In genomic region chr5:129846752-129847557, GRCm38 (mm10) we compare ENCODE assay signal across 8 mouse cellular contexts. TPM values are rescaled to one million over a fixed set of nuclear protein-coding genes. Genes with fewer than 3 reads are reported as not detected.
A peak's percentile ranks its signal among the peaks of the same experiment; 100 is the strongest.
DNase-seq lines count a peak whose midpoint lies in the region; ATAC-seq and TF ChIP-seq lines count a peak whose summit lies in the region.

Sumf2 (plus strand) TSS chr5:129846986.

- H3K9ac ChIP-seq in forebrain, embryonic 16.5 days (replicated peaks; ENCODE audit: low read depth, low read length), result peak within 1 kb of the TSS; percentile 74
- H3K9ac ChIP-seq in lung, embryonic 14.5 days, result peak within 1 kb of the TSS; percentile 72

- intact Hi-C loops in heart, postnatal 36 days (cut with DNase I), result no loop called here

- ATAC-seq in G1E (ENCODE audit: extremely low read depth, insufficient number of reproducible peaks, low FRiP score, poor library complexity, severe bottlenecking), result peak; percentile 95
- ATAC-seq in forebrain, embryonic 16.5 days, result peak; percentile 98
- peak; percentile 99 for ATAC-seq in lung, embryonic 14.5 days (ENCODE audit: insufficient read depth)

- peak within 1 kb of the TSS; percentile 46 for H3K27ac ChIP-seq in forebrain, embryonic 16.5 days (ENCODE audit: low read length)
- peak within 1 kb of the TSS; percentile 77 for H3K27ac ChIP-seq in layer of hippocampus, adult 2 months
- 0 out of 2 replicates have a peak within 1 kb of the TSS, but pooled peaks have one; percentile 58 for H3K27ac ChIP-seq in lung, embryonic 14.5 days (ENCODE audit: low read depth)
- no peak within 1 kb of the TSS for H3K27ac ChIP-seq in olfactory bulb, adult 2 months (ENCODE audit: insufficient read depth, low read depth, low read length)
- no peak within 1 kb of the TSS for H3K27ac ChIP-seq in thymus, adult 2 months (ENCODE audit: control insufficient read depth, insufficient read depth, low read length)

- H3K4me3 ChIP-seq in G1E (ENCODE audit: low read depth, low read length), result peak within 1 kb of the TSS; percentile 74
- peak within 1 kb of the TSS; percentile 78 for H3K4me3 ChIP-seq in forebrain, embryonic 16.5 days (replicated peaks; ENCODE audit: low read length)
- H3K4me3 ChIP-seq in layer of hippocampus, adult 2 months, result peak within 1 kb of the TSS; percentile 94
- peak within 1 kb of the TSS; percentile 57 for H3K4me3 ChIP-seq in lung, embryonic 14.5 days (ENCODE audit: low read depth, low read length)
- peak within 1 kb of the TSS; percentile 72 for H3K4me3 ChIP-seq in olfactory bulb, adult 2 months (ENCODE audit: insufficient read depth, low read depth, low read length)
- peak within 1 kb of the TSS; percentile 54 for H3K4me3 ChIP-seq in thymus, adult 2 months (ENCODE audit: control insufficient read depth, insufficient read depth, low read length)

- H3K4me2 ChIP-seq in forebrain, embryonic 16.5 days (ENCODE audit: low read length), result peak within 1 kb of the TSS; percentile 77
- peak within 1 kb of the TSS; percentile 67 for H3K4me2 ChIP-seq in lung, embryonic 14.5 days

- H3K4me1 ChIP-seq in G1E (ENCODE audit: insufficient read depth, low read depth, low read length), result peaks cover 23% of the 10 kb centered on the region
- peaks cover 12% of the 10 kb centered on the region for H3K4me1 ChIP-seq in forebrain, embryonic 16.5 days (replicated peaks; ENCODE audit: control insufficient read depth, insufficient read depth, low read length)
- H3K4me1 ChIP-seq in lung, embryonic 14.5 days (ENCODE audit: insufficient read depth), result no peaks in the 10 kb centered on the region
- H3K4me1 ChIP-seq in olfactory bulb, adult 2 months (ENCODE audit: control insufficient read depth, insufficient read depth, low read length), result peaks cover 2% of the 10 kb centered on the region; the same call in 1 of the 2 replicates
- H3K4me1 ChIP-seq in thymus, adult 2 months (replicated peaks; ENCODE audit: control insufficient read depth, insufficient read depth, low read length), result peaks cover 2% of the 10 kb centered on the region

- peak; percentile 84 for TF ChIP-seq POLR2A in olfactory bulb, adult 2 months (IDR thresholded peaks at IDR 0.05; ENCODE audit: insufficient read depth, low read depth, low read length)
- peak; percentile 70 for TF ChIP-seq POLR2A in thymus, adult 2 months (IDR thresholded peaks at IDR 0.05; ENCODE audit: control insufficient read depth, extremely low read depth, insufficient read depth, low read length, poor library complexity)

- no peak for TF ChIP-seq CTCF in G1E (IDR thresholded peaks at IDR 0.05; ENCODE audit: low read depth, low read length)
- no peak for TF ChIP-seq CTCF in layer of hippocampus, adult 2 months (conservative IDR thresholded peaks at IDR 0.05)
- TF ChIP-seq CTCF in lung, embryonic 14.5 days (IDR thresholded peaks at IDR 0.05; ENCODE audit: low read depth), result no peak
- no peak for TF ChIP-seq CTCF in olfactory bulb, adult 2 months (IDR thresholded peaks at IDR 0.05; ENCODE audit: insufficient read depth, low read depth, low read length)
- 0 out of 2 replicates have a peak, but pooled peaks have one; percentile 44 for TF ChIP-seq CTCF in thymus, adult 2 months (IDR thresholded peaks at IDR 0.05; ENCODE audit: borderline replicate concordance, control insufficient read depth, extremely low read depth, insufficient read depth, low read length, poor library complexity)

- H3K27me3 ChIP-seq in G1E (ENCODE audit: insufficient read depth, low read length), result no peaks in the 10 kb centered on the region
- no peaks in the 10 kb centered on the region for H3K27me3 ChIP-seq in forebrain, embryonic 16.5 days (replicated peaks; ENCODE audit: control insufficient read depth, insufficient read depth, low read length)
- H3K27me3 ChIP-seq in lung, embryonic 14.5 days (ENCODE audit: insufficient read depth, low read length), result no peaks in the 10 kb centered on the region
- no peaks in the 10 kb centered on the region for H3K27me3 ChIP-seq in thymus, adult 2 months (ENCODE audit: control insufficient read depth, insufficient read depth, low read length)

- DNase-seq in G1E (ENCODE audit: low spot score), result peak; percentile 90
- peak; percentile 94 to 97 for DNase-seq in cerebellum, adult 18-20 months
- DNase-seq in heart, postnatal 36 days, result peak; percentile 95 to 96
- peak; percentile 94 to 95 for DNase-seq in layer of hippocampus, adult 2 months (ENCODE audit: low spot score in 2 of 2)
- peak; percentile 99 for DNase-seq in lung, embryonic 14.5 days
- peak; percentile 95 for DNase-seq in thymus, adult 2 months

- 10% methylated on average over 22 of the region's 22 CpGs for WGBS in forebrain, embryonic 16.5 days
- 6% methylated on average over 22 of the region's 22 CpGs for WGBS in lung, embryonic 14.5 days
- WGBS in olfactory bulb, adult 2 months, result 6% methylated on average over 22 of the region's 22 CpGs
- WGBS in thymus, adult 2 months, result 2% methylated on average over 22 of the region's 22 CpGs

- peaks cover 4% of the 10 kb centered on the region for H3K9me3 ChIP-seq in G1E (replicated peaks)
- H3K9me3 ChIP-seq in forebrain, embryonic 16.5 days (ENCODE audit: control insufficient read depth, low read length), result no peaks in the 10 kb centered on the region
- no peaks in the 10 kb centered on the region for H3K9me3 ChIP-seq in lung, embryonic 14.5 days (ENCODE audit: low read depth, low read length)

- H3K36me3 ChIP-seq in G1E (replicated peaks), result peaks cover 51% of the 10 kb centered on the region
- H3K36me3 ChIP-seq in forebrain, embryonic 16.5 days (ENCODE audit: control insufficient read depth, insufficient read depth), result peaks cover 20% of the 10 kb centered on the region
- peaks cover 26% of the 10 kb centered on the region for H3K36me3 ChIP-seq in lung, embryonic 14.5 days (ENCODE audit: insufficient read depth)
- H3K36me3 ChIP-seq in thymus, adult 2 months (ENCODE audit: control insufficient read depth, insufficient read depth, low read length), result peaks cover 15% of the 10 kb centered on the region; the same call in 1 of the 2 replicates

RNA-seq across cellular contexts. Expression of gene Sumf2, which starts in this region (rescaled TPM):
- total RNA-seq in G1E (2014; fragmentation: Nextera tagmentation) (9.6 and 12.7 TPM in 2 replicates), G1E (2017) (15.7 and 20.9 TPM in 2 replicates)
- polyA plus RNA-seq in G1E (2012), result 23.5 and 25.0 TPM in 2 replicates
- 25.8 and 29.5 TPM in 2 replicates for polyA plus RNA-seq in forebrain, embryonic 16.5 days (2015; fragmentation: Nextera tagmentation; extraction: Ambion mirVana)
- 1 to 10 TPM; 8.8 to 8.9 TPM for total RNA-seq in heart, postnatal 36 days (2021)
- 10 to 100 TPM; 15.2 to 22.3 TPM for total RNA-seq in layer of hippocampus, adult 2 months (2021)
- 43.1 and 46.4 TPM in 2 replicates for polyA plus RNA-seq in lung, embryonic 14.5 days (2014; fragmentation: Nextera tagmentation; extraction: Ambion mirVana)
- polyA plus RNA-seq in olfactory bulb, adult 2 months (2012; ENCODE audit: insufficient read depth, insufficient read length, low replicate concordance, missing spikeins), result not detected in 2 replicates
- polyA plus RNA-seq in thymus, adult 2 months (2012; rRNA removed), result 17.3 and 19.4 TPM in 2 replicates

Comparison
In these comparisons a context has a peak if more than half of its experiments do, and no peak if none do; other contexts are left out.
1. H3K27ac ChIP-seq: peak in forebrain, embryonic 16.5 days (single experiment), layer of hippocampus, adult 2 months (single experiment) and lung, embryonic 14.5 days (single experiment); none in olfactory bulb, adult 2 months (single experiment) and thymus, adult 2 months (single experiment).
2. Peak in every context shown above with its lines, with median percentiles within 50 percentile points of each other: ATAC-seq, DNase-seq and H3K4me3 ChIP-seq.